Mouse (Mus musculus): ENCODE measurements at regions not wholly inside any gene's neighbourhood (a gene's known extent, or its start where the extent isn't known, plus 50 kb on each side); places are given as distances from the start of the nearest gene placed in this dataset.

DNA sequence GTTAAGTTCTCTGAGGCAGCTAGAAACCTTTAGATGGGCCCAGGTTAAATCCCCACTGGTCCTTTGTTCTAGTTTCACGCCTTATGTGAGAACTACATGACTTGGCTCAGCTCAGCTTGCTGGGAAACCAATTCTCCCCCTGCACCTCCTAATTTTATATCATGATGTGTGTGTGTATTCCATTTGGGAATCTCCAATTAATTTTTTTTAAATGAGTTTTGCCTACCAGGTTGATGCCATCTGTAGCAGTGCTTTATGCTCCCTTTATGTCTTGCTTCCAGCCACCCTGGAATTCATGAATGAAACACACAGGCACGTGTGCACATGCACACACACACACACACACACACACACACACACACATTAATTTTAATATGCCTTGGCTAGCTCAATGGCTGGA, 180.0 kb upstream of the Gli3 start:
- no peak for DNase-seq (ENCODE audit: inconsistent ontology term)

DNA sequence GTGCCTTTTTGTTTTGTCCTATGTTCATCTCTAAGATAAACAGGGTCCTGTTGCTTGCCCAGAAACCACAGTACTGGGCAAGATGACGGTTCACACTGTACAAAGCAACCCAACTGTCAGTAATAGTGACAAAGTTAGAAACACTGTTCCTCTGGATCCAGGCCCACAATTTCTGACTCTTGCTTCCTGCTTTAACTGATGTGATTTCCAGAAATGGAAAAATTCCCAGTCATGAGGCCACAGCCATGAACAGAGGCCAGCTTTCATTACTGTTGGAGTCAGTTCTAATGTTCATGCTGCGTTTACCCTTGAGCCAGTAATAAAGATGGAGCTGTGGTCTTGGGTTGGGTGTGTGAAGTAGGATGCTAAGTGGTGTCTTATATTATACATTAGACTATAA, 164.6 kb upstream of the Gli3 start:
- peak; percentile 75 for DNase-seq (ENCODE audit: inconsistent ontology term)

DNA sequence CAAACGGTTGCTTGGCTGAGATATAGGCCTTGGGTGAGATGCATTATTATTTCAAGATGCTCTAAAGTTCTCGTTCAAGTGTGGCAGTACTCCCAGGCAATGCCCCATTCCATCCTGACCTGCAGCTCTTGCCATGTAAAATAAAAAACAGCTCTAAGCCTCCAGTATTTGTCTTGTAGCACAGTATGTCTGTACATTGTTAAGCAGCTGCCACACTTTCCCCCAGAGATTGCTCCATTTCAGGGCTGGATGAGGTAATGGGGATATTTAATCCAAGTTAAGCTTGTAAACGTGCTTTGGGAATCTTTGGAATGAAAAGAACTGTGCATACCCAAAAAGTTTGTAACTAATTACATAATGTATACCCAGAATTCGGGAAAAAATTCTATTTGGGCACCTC, 137.6 kb upstream of the Gli3 start:
- DNase-seq (ENCODE audit: inconsistent ontology term), result no peak

DNA sequence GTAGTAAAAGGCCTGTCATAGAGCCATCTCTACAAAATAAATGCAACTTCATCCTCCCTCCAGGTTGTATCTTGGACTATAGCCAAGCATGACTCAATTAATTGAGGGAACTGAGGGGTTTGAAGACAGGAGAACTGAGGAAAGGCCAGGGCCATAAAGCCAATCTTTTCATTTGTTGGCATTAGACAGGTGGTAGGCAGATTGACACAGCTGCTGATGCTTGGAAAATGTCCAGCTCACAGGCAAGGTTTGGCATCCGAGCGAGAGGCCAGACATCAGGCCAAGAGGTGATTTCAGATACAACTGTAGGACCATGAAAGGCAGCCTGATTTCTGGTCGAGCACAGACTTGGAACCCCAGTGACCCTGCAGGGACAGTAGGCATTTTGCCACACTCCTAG, 136.9 kb upstream of the Gli3 start:
- no peak for DNase-seq (ENCODE audit: inconsistent ontology term)

DNA sequence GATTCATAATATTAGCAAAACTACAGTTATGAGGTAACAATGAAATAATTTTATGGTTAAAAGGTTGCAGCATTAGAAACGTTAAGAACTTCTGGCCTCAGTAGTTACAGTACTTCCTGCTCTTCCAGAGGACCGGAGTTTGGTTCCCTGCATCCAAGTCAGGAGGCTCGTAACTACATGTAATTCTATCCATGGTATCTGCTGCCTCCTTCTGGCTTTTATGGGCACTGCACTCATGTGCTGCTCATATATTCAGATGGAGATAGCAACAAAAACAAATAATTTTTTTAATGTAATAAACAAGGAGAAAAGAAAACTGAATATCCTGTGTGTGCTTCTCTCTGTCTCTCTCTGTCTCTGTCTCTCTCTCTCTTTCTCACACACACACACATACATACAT, 133.5 kb upstream of the Gli3 start:
- no peak for DNase-seq (ENCODE audit: inconsistent ontology term)

DNA sequence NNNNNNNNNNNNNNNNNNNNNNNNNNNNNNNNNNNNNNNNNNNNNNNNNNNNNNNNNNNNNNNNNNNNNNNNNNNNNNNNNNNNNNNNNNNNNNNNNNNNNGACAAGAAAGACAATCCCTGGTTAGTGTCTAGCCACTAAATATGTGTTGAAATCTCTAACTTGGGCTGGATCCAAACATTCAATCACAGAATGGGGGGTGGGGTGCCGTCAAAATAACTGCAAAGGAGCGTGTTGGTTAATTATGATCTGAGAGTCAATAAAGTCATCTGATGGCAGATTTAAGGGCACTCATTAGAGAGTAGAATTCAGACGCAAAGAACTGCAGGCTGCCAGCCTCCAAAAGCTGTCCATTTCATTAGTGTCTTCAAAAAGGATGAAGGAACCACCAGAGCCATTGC, 119.6 kb upstream of the Gli3 start:
- DNase-seq (ENCODE audit: inconsistent ontology term), result peak; percentile 41

DNA sequence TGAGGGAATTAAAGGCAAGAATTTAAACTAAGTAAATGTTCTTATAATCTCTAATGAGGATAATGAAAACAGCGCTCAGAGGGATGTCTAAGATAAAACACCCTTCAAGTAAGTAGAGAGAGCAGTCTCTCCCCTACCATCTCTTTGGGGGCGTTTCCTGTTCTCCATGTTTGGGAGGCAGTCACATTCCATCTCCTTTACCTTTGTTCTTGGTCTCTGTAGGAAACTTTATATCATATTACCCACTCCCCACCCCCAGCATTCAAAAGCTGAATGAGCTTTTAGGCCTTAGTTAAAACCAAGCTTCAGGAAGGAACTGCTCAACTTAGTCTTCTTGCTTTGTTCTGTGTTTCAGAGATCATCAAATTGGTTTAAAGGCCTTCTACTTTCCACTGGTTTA, 116.2 kb upstream of the Gli3 start:
- DNase-seq (ENCODE audit: inconsistent ontology term), result no peak

DNA sequence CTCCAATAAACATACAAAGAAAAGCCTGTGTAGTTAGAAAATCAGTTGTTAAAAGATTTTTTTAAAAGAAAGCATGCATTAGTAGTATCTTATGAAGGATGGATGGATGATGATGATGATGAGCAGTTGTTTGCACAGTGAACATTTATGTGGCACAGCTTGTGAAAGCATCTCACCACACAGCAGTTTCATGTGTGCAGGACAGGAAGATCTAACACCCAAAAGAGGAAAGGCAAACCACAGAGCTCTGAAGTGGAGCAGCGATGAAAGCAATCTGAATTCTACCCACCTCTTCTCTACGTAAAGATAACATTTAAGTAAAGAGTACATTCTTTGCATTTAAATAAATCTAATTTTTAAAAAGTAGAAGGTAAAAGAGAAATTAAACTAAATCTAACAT, 96.6 kb upstream of the Gli3 start:
- DNase-seq (ENCODE audit: inconsistent ontology term), result no peak

DNA sequence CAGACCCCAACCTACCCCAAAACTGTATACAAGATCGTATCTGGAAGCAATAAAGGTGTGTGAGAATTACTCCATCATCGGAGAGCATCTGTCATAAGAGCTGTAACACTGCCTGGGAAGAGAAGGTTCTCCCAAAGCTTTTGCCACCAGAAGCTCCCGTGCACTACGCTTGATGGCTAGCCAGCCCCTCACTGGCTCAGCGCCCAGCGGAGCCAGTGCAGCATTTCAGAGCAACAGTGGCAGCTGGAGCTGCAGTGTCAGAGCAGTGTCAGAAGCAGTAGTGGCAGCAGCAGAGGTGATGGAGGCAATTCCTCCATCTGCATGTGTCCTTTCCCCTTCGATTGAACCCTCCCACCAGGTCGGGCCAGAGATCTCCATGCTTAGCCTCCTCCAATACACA, 83.0 kb upstream of the Gli3 start:
- no peak for DNase-seq (ENCODE audit: inconsistent ontology term)

DNA sequence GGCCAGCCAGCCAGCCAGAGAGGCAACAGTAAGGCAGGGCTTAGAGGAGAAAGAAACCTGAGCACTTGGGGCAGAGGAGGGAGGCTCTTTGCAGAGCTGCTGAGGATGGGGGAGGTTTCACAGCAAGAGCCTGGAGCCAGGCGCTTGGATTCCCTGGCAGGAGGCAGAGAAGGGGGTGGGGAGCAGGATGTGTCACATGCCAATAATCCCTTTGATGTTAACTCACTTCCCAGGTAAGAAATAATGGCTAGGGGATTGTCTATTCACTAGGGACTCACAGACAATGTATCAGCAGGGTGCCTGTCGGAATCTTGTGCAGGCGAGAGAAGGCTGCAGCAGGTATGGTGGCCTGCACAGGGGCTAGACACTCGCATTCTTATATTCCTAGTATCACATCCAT, 67.8 kb upstream of the Gli3 start:
- DNase-seq (ENCODE audit: inconsistent ontology term), result no peak

DNA sequence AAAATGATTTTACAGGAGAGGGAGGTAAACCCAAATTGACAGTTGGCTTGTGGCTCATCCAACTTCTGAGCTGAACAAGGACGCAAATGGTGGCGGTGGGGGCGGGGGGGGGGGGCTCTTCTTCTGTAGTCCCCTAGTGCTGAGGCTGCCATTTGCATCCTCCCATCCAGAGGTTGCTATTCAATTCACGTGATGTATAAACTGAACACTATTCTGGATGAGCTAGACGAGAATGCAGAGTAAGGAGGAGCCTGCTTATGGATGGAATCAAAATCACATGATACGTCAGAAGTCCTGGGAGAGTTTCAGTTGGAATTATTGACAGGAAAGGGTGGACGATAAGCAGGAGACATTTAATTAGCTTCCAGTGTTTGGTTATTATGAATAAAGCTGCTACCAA, 67.3 kb upstream of the Gli3 start:
- DNase-seq (ENCODE audit: inconsistent ontology term), result no peak

DNA sequence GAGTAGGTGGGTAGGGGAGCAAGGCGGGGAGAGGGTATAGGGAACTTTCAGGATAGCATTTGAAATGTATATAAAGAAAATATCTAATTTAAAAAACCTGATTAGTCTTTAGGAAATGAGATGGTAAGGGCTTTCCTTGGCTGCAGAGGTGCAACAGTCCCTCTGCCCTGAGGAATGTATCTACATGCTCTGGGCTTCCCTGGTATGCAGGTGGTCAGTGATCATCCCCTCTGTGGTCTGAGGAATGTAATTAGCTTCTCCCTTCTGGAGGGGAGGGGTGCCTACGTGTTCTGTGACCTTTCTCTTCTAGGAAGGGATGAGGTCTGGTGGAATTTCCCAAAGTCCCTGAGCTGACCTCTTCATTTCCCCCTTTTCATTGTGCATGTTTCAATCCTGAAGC, 64.4 kb upstream of the Gli3 start:
- no peak for DNase-seq (ENCODE audit: inconsistent ontology term)

Data from Muller cell, postnatal 12 days (primary cell).